Mouse (Mus musculus) CD4-positive, CD25-positive, alpha-beta regulatory T cell, adult 4 months (primary cell): Measurements from ENCODE around the gene Lpar4. TPM values are rescaled to one million over a fixed set of nuclear protein-coding genes. Genes with fewer than 3 reads are reported as not detected.

ENCODE experiments used
- ATAC-seq: one replicate; pipeline ENCODE4 v1.8.0; 2017
- polyA plus RNA-seq, 2 experiments: library from polyadenylated mRNA; unstranded; fragments of 100-300 nt; shearing (Covaris generic); gene quantifications; one replicate each; pipeline ENCODE4 v1.2.1; 2017

The Lpar4 gene
- polyA plus RNA-seq, result not detected

GRCm38 (mm10) chrX:106920175-106920827 is at the start of gene Lpar4:
Lpar4 (plus strand) TSS chrX:106920625.
- no peak for ATAC-seq

GRCm38 (mm10) chrX:106871426-106871825 is 49.0 kb upstream of the Lpar4 start:
- ATAC-seq, result no peak

GRCm38 (mm10) chrX:106871894-106872293 is 48.5 kb upstream of the Lpar4 start:
- no peak for ATAC-seq

GRCm38 (mm10) chrX:106872315-106872714 is 48.1 kb upstream of the Lpar4 start:
- no peak for ATAC-seq

- no peak for ATAC-seq
Observed at GRCm38 (mm10) chrX:106897707-106898275, 22.6 kb upstream of the Lpar4 start.

GRCm38 (mm10) chrX:106920828-106921619 is 599 bp downstream of the Lpar4 start:
- no peak for ATAC-seq

GRCm38 (mm10) chrX:106924572-106924971 is 4.1 kb downstream of the Lpar4 start:
- no peak for ATAC-seq

- no peak for ATAC-seq
Observed at GRCm38 (mm10) chrX:106939326-106939725, 18.9 kb downstream of the Lpar4 start.

- ATAC-seq, result no peak
Observed at GRCm38 (mm10) chrX:106950558-106950957, 30.1 kb downstream of the Lpar4 start.

GRCm38 (mm10) chrX:106951016-106951415 is 30.6 kb downstream of the Lpar4 start:
- ATAC-seq, result no peak

GRCm38 (mm10) chrX:106953840-106954239 is 33.4 kb downstream of the Lpar4 start:
- ATAC-seq, result no peak

- ATAC-seq, result peak; percentile 94
Observed at GRCm38 (mm10) chrX:106962233-106962632, 41.8 kb downstream of the Lpar4 start.

- no peak for ATAC-seq
Observed at GRCm38 (mm10) chrX:106964326-106964725, 43.9 kb downstream of the Lpar4 start.

Other genes starting within 250 kb of the Lpar4 start
- gene Rtl3, start 80.0 kb upstream of the Lpar4 start, polyA plus RNA-seq, result not detected
- 100 to 1,000 TPM; 100 to 114 TPM for gene P2ry10, start 167.9 kb downstream of the Lpar4 start, polyA plus RNA-seq
- 1 to 10 TPM; 6.1 to 7.2 TPM for gene P2ry10b, start 228.3 kb downstream of the Lpar4 start, polyA plus RNA-seq